Mouse (Mus musculus) left cerebral cortex, adult 18-20 months (tissue): ENCODE measurements around the gene Pde4d. TPM values are rescaled to one million over a fixed set of nuclear protein-coding genes. Genes with fewer than 3 reads are reported as not detected.

Source experiments
- DNase-seq, 2 experiments: peaks; one replicate each; pipeline ENCODE4 v3.0.0; 2021 to 2022; ENCODE audit warnings: low spot score in 2 of 2, mixed read lengths in 1 of 2
- total RNA-seq, 2 experiments: library from RNA; stranded (reverse); gene quantifications; 2 replicates each; pipeline ENCODE4 v1.2.3; 2021

Pde4d gene
- total RNA-seq, 2 experiments from 2014 or later: 107 to 109 TPM

DNA sequence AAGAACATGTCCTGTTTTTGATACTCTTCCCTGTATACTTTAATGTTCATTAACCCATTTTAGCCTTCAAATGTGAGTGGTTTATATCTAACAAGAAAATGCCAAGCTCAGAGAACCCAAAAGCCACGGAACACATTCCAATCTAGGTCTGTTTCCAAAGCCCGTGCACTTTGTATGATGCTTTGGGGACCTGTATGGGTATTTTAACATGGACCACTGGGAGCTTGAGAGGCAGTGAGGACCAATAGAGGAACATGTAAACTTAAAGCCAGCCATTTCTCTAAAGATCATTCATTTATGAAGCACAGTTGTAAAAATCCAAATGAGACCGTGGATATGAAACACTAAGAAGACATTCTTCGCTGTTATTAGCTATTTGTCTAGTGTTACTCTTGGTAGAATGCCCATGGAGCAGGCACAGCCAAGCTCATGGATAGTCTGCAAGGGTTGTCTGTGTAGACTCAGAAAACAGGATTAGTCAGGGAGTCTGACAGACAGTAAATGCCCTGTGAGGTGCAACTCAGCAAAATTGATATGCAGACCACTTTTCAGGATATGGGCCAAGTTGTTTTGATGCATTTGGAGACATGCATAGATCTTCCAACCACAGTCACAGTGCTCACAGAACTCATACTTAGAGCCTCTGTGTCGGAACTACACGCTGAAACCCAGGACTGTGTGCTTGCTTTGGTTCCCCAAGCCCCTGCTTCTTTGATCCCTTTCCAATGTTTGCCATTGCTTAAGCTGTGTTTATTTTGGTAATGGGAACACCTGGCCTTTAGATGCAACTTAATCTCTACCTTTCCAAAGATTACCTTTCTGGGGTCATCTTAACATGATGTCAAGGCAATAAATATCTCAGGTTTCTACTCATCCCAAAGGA lies 1272.7 kb downstream of the Pde4d start:
- DNase-seq: no peak

DNA sequence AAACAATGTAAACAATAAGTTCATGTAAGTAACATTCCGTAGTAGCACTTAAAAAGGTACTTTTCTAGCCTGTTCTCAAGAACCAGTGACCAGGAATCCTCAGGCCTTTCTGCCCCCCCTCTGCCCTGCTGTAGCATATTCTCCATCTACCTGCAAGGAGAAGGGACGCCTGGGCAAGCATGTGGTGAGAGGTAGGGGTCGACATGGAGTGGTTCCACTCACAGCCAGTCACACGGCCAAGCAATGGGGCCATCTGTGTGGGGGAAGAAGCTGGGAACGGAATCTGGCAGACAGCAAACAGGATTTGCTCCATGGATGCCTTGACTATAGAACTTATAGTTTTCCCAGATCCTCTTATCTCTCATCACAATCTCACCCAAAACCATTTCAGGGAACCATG lies 1277.6 kb downstream of the Pde4d start:
- DNase-seq: no peak

- peak; percentile 44 to 63 for DNase-seq
Measured at GRCm38 (mm10) chr13:109729612-109730011, 1279.9 kb downstream of the Pde4d start.

DNA sequence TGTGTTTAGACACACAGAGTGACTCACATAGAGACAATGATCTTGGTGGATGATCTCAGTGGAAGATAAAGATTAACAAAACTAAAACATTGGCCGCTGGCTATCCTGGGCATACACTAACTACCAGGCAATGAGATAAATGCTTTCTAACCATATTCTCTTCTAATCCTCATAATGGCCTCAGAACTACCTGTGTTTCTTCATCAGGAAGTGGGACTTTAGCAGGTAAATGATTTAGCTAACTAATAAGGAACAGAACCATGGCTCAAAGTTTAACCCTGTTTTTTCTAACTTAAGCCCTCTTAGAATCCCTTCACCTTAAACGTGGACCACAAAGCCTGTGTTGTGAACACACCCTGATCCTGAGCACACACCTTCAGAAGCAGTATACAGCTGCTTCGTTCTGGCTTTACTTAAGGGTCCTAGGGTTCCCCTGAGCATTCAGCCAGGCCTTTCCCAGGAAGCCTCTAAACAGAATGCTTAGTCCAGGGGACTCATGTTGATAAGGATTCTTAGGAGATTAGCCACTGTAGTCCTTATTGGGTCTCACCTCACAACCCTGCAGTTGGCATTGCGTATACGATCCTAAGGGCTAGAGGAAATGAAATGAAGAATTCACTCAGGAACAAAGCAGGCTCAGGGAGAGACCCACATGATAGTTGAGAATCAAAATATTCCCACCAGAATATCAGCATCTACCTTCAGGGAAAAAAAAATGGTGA lies 1283.1 kb downstream of the Pde4d start:
- DNase-seq: no peak

DNA sequence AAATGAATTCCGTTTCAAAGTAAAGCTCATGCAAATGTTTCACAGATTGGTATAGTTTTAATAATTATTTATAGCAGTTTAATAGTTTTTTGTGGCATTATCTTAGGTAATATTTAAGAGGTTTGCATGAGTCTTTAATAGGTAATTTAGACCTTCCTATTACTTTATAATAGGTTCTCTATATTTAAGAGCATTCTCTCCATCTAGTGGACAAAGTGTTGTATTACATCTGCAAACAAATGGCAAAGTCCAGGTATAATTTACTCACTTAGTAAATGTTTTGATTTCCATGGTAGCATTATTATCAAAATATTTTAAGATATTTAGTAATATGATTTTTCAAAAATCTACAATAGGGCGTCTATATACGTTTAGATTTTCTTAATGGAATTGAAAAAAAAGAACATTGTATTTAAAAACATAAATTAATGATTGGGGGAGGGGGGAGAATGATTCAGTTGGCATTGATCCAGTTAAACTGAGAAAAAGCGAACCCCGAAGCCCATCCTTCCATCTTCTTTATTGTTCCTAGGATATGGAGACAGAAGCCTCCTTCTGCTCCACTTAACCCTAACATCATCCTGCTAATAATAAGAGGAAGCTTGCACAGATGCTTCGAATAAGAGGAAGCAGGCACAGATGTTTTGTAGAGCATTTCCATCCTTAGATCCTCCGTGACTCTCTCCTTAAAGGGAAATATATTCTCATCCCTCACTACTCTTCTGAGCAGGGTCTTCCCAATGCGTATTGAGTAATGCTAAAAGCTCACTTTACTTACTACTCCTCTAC lies 1286.7 kb downstream of the Pde4d start:
- DNase-seq: no peak

DNA sequence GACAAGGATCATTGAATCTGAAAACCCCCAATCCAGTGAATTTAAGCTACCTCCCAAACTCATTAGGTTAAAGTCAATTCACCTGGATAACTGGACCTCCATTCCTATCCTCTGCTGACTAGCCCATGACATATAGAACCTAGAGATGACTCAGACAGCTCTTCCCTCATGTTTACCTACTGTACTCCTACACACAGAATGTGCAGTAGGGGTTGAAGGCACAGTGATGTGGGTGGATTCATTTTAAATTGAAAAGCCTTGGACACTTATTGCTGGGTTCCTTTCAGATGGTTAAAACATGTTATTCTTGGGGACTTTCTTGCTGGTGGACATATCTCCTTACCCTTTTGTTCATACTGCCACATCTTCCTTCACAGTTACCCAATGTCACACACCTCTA lies 1296.7 kb downstream of the Pde4d start:
- no peak for DNase-seq

DNA sequence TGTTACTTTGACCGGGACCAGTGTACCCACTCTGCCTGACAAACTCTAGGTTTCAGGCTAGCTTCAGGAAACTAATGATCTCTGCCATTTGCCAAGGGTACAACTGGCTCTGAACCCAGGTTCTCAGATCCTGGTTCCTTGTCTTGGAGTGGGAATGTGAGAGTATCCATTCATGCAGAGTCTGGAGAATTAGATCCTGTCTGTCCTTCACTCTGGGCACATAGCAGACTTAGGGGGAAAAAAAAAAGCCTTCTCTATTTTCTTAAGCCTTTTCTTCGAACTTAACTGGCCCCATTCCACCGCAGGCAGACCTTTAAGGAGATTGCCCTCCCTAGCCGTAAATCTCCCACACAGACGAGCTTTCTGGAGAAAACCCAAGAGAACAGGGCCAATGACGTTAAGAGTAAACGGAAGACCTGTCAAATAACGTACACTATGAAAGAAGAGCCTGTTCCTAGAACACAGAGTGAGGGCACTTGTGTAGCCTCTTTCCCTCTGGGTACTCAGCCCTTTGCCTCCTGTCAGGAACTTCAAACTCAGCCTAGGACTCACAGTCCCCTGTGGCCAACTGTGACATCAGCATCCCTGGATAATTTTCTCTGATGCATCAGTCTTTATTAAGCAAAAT lies 1302.6 kb downstream of the Pde4d start:
- no peak for DNase-seq

- DNase-seq: no peak
Measured at GRCm38 (mm10) chr13:109756854-109757253, 1307.1 kb downstream of the Pde4d start.

- DNase-seq: no peak
Measured at GRCm38 (mm10) chr13:109759201-109759600, 1309.5 kb downstream of the Pde4d start.

- no peak for DNase-seq
Measured at GRCm38 (mm10) chr13:109761081-109761480, 1311.3 kb downstream of the Pde4d start.

GRCm38 (mm10) chr13:109774791-109775190 lies 1325.0 kb downstream of the Pde4d start:
- no peak for DNase-seq

DNA sequence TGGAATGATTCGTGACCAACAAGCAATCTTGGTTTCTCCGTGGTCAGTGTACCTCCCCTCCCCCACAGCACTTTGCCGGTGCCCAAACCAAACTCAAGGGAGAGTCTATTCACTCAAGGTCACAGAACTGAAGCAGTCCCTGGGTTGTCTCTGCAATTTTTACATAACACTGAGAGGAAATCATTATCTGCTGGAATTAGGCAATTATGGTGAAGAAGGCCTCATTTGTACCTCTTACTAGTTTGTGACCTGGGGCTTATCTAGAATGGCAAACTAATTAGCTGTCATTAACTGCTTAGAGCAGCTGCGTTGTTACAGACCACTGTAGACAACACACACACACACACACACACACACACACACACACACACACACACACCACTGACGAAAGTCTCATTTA lies 1325.4 kb downstream of the Pde4d start:
- no peak for DNase-seq

DNA sequence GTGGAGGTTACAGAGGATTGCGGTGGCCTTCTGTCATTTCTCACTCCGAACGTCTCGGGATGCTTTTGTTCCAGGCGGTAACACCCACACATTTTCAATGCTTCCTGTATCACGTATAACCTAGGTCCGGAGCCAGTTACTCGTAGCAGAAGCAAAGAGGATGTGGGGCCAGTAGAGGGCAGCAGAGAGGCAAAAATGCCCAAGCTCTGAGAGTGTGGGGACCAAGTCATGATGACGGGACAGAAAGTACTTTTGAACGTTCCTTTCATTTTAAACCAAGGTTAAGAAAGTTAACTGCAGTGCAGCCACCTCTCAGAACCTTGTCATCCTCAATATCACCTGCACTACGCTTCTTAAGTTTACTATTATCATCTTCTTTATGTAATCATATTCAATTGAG lies 1326.4 kb downstream of the Pde4d start:
- peak; percentile 92 to 94 for DNase-seq

GRCm38 (mm10) chr13:109776995-109777394 lies 1327.2 kb downstream of the Pde4d start:
- no peak for DNase-seq

DNA sequence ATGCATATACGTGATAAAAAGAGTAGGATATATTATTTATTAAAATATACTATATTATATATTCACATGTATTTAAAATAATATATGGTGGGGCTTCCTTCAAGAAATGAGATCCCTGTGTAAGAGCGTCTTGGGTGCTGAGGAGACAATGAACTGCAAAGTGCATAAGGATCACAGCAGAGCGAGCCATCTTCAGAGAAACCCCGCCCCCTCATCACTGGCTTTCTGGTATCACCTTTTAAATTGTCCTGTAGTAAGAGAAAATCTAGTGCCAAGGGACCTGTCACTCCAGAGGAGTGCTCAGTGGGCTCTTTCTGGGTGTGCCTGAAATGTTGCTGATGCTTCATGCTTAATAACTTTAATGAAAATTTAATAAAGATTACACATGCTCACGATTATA lies 1327.7 kb downstream of the Pde4d start:
- no peak for DNase-seq

DNA sequence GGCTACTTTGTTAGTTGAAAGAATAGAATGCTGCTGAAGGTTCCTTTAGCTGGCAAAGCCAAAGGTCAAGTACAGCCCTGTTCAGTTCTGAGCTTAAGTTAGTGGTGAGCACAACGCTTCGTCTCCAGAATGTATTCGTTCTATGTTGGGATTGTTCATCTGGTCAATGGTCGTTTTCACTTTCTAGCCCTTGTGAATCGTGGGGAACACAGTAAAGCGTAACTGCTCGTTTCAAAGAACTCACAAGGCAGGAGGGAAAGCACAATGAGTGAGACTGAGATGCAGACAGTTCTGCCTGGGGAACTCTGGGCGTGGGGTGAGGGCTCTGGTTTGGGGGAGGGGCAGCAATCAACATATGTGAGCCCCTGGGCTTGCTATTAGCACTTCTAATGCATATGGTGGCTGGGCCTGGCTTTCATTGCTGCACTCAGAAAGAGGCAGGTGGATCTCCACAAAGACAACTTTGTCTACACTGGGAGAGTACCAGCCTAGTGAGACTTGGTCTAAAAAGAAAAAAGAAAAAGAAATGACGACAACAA lies 1328.6 kb downstream of the Pde4d start:
- no peak for DNase-seq

DNA sequence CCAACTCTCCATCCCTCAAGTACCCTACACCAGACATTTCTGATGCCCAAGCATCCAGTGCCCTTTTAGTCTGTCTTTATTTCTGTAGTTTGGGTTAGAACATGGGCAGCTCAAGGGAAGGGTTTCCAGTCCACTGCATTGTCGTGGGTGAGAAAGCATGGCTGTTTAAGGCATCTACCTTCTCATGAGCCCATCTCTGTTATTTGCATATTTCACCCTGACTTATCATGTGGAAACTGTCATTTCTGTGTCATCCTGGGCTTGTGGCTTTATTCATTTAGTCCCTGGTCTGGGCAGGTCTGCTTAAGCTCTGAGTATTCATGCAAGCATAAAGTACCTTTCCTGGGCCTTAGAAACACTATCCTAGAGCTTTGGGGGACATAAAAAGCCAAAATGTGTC lies 1331.7 kb downstream of the Pde4d start:
- no peak for DNase-seq

DNA sequence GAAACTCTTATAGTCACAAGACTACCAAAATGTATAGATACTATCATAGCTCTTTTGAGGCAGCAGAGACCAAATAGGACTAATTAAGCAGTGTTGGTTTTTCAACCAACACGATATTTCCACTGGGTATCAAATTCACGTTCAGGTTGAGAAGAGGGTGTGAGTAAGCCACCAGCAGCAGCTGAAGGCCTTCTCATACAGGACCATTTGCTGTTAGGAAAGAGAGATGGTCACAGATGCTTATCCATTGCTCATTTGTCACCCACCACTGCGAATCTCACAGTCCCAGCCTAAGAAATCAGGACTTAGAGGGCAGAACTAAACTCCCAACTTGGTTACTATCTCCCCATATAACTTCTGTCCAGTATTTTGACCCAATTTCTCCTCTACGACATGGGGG lies 1338.9 kb downstream of the Pde4d start:
- DNase-seq: no peak

DNA sequence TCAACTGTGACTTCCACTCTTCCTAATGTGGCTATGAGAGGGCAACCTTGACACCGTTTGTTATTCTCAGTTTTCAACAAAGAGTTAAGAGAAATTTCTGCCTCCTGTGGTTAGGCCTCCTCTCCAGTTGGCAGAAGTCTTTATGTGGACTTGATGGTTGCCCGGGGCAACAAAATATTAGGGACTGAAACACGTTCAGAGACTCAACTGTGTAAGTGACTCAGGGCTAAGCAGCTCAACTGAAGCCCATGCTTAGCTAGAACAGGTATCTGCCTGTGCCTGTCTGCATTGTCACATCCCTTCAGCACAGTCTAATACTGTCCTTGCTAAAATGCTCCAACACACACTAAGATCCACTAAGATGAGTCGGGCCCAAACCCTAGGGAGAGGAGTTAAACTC lies 1339.4 kb downstream of the Pde4d start:
- no peak for DNase-seq

- DNase-seq: no peak
Measured at GRCm38 (mm10) chr13:109790045-109790715, 1340.4 kb downstream of the Pde4d start.
